In the genomic region with DNA sequence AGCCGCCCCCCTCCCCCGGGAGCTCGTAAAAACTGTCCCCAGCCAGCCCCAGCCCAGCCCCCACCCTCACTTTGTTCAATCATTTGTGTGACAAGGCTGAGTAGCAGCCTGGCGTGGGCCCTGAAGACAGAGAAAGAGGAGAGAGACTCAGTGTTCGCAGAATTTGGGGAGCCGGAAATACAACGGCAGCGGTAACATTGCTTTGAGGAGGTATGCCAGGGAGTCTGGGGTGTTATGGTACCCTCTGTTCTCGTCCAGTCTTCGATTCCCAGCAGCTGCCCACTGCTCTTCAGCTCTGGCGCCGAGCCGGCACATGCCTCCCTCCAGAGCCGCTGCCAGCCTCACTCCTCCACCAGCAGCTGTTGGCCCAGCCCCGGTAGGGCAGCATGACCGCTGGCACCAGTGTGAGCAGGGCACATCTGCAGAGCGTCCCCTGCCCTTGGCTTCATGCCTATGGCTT, we compare ENCODE assay signal across 10 mouse cellular contexts.
DNase-seq lines count a peak whose midpoint lies in the region; ATAC-seq lines count a peak whose summit lies in the region.
"Had no signal": no experiment of that assay in that cellular context is flagged by ENCODE, and none has a peak within 500 bp of the region (broad histone marks: within the 10 kb centered on the region; RNA-seq: fewer than 3 reads in every experiment).

No protein-coding gene starts in this region.

- H3K27me3 ChIP-seq in heart, embryonic 11.5 days (ENCODE audit: control insufficient read depth, insufficient read depth, low read length) = no peaks in the 10 kb centered on the region
- H3K27me3 ChIP-seq in limb, embryonic 15.5 days = no peaks in the 10 kb centered on the region
- H3K27me3 ChIP-seq: embryonic facial prominence, embryonic 12.5 days had no signal

- ATAC-seq in heart, embryonic 11.5 days (replicated peaks; ENCODE audit: insufficient number of reproducible peaks, low FRiP score, low TSS enrichment) = no peak
- ATAC-seq in limb, embryonic 15.5 days (ENCODE audit: insufficient number of reproducible peaks, low FRiP score, low TSS enrichment, low read depth) = peak; percentile 73; the same call in 1 of the 2 replicates
- no peak for ATAC-seq in granulocyte monocyte progenitor cell, adult 5-6 weeks (replicated peaks; ENCODE audit: poor library complexity, severe bottlenecking)

- 64% methylated on average over 17 of the region's 17 CpGs for WGBS in heart, embryonic 11.5 days (ENCODE audit: insufficient replicate concordance)
- 36% methylated on average over 17 of the region's 17 CpGs for WGBS in limb, embryonic 15.5 days

- no peak overlapping the region for H3K27ac ChIP-seq in heart, embryonic 11.5 days (ENCODE audit: low read depth, low read length)
- no peak overlapping the region; the same call in 1 of the 2 replicates for H3K27ac ChIP-seq in limb, embryonic 15.5 days
- H3K27ac ChIP-seq: embryonic facial prominence, embryonic 12.5 days; macrophage had no signal

- no peaks in the 10 kb centered on the region for H3K9me3 ChIP-seq in heart, embryonic 11.5 days (replicated peaks; ENCODE audit: control insufficient read depth, low read length)
- no peaks in the 10 kb centered on the region for H3K9me3 ChIP-seq in limb, embryonic 15.5 days
- H3K9me3 ChIP-seq: embryonic facial prominence, embryonic 12.5 days had no signal

- H3K4me1 ChIP-seq in heart, embryonic 11.5 days (ENCODE audit: control insufficient read depth, insufficient read depth, low read length) = no peaks in the 10 kb centered on the region; the same call in 1 of the 2 replicates
- H3K4me1 ChIP-seq in limb, embryonic 15.5 days = peaks cover 31% of the 10 kb centered on the region

- DNase-seq in heart, adult 18-20 months = peak; percentile 72 to 83
- DNase-seq in cerebellum, adult 8-10 months = peak; percentile 11
- peak; percentile 77 for DNase-seq in gastrocnemius, postnatal 25 days
- DNase-seq in kidney, postnatal 25 days = peak; percentile 9 to 47
- DNase-seq in spleen, adult 18-20 months = no peak

- H3K4me2 ChIP-seq in heart, embryonic 11.5 days = no peak overlapping the region
- H3K4me2 ChIP-seq in limb, embryonic 15.5 days = peak overlapping the region; percentile 24
- H3K4me2 ChIP-seq: embryonic facial prominence, embryonic 12.5 days had no signal

- H3K4me3 ChIP-seq in heart, embryonic 11.5 days (ENCODE audit: low read depth, low read length) = no peak overlapping the region
- H3K4me3 ChIP-seq in limb, embryonic 15.5 days = no peak overlapping the region
- H3K4me3 ChIP-seq: embryonic facial prominence, embryonic 12.5 days had no signal

- no peaks in the 10 kb centered on the region for H3K36me3 ChIP-seq in heart, embryonic 11.5 days (ENCODE audit: control insufficient read depth, insufficient read depth, low read length)
- no peaks in the 10 kb centered on the region for H3K36me3 ChIP-seq in limb, embryonic 15.5 days
- H3K36me3 ChIP-seq: embryonic facial prominence, embryonic 12.5 days had no signal

- H3K9ac ChIP-seq in heart, embryonic 11.5 days (ENCODE audit: low read depth, low read length) = no peak overlapping the region
- H3K9ac ChIP-seq in limb, embryonic 15.5 days = no peak overlapping the region
- H3K9ac ChIP-seq: embryonic facial prominence, embryonic 12.5 days had no signal

Comparison
In these comparisons a context has a peak if more than half of its experiments do, and no peak if none do; other contexts are left out.
1. DNase-seq: peak in heart, adult 18-20 months (2 of 2), cerebellum, adult 8-10 months (single experiment), gastrocnemius, postnatal 25 days (single experiment) and kidney, postnatal 25 days (2 of 2); none in spleen, adult 18-20 months (0 of 2).